ENCODE assay signal across 35 mouse cellular contexts in genomic region chr7:131992226-131992625, GRCm38 (mm10). TPM values are rescaled to one million over a fixed set of nuclear protein-coding genes. Genes with fewer than 3 reads are reported as not detected.
"Had no signal": no experiment of that assay in that cellular context is flagged by ENCODE, and none has a peak within 500 bp of the region (broad histone marks: within the 10 kb centered on the region; RNA-seq: fewer than 3 reads in every experiment).

No protein-coding gene starts in this region.

- H3K9ac ChIP-seq: limb, embryonic 12.5 days; limb, embryonic 13.5 days; limb, embryonic 15.5 days; liver, embryonic 12.5 days; liver, embryonic 13.5 days; liver, embryonic 14.5 days; liver, embryonic 15.5 days; liver, postnatal 0 days; lung, embryonic 14.5 days; lung, embryonic 15.5 days; midbrain, embryonic 12.5 days; midbrain, embryonic 13.5 days; midbrain, embryonic 15.5 days; neural tube, embryonic 12.5 days; neural tube, embryonic 13.5 days had no signal

- H3K4me1 ChIP-seq: limb, embryonic 13.5 days; limb, embryonic 15.5 days; liver, embryonic 12.5 days; liver, embryonic 13.5 days; liver, embryonic 15.5 days; lung, embryonic 15.5 days; megakaryocyte, embryonic 14.5 days; midbrain, embryonic 12.5 days; midbrain, embryonic 13.5 days; midbrain, embryonic 15.5 days; neural tube, embryonic 12.5 days; neural tube, embryonic 13.5 days had no signal

- H3K4me3 ChIP-seq: limb, embryonic 10.5 days; limb, embryonic 12.5 days; limb, embryonic 13.5 days; limb, embryonic 15.5 days; liver, embryonic 12.5 days; liver, embryonic 13.5 days; liver, embryonic 15.5 days; lung, embryonic 15.5 days; megakaryocyte, embryonic 14.5 days; midbrain, embryonic 12.5 days; midbrain, embryonic 13.5 days; midbrain, embryonic 15.5 days; myocyte; neural tube, embryonic 12.5 days; neural tube, embryonic 13.5 days had no signal

- H3K27ac ChIP-seq: limb, embryonic 10.5 days; limb, embryonic 12.5 days; limb, embryonic 13.5 days; limb, embryonic 15.5 days; liver, embryonic 12.5 days; liver, embryonic 13.5 days; liver, embryonic 14.5 days; liver, embryonic 15.5 days; lung, embryonic 15.5 days; macrophage; midbrain, embryonic 12.5 days; midbrain, embryonic 13.5 days; midbrain, embryonic 15.5 days; neural tube, embryonic 12.5 days; neural tube, embryonic 13.5 days had no signal

- H3K27me3 ChIP-seq: limb, embryonic 12.5 days; limb, embryonic 13.5 days; limb, embryonic 15.5 days; liver, embryonic 12.5 days; liver, embryonic 13.5 days; liver, embryonic 15.5 days; lung, embryonic 15.5 days; megakaryocyte, embryonic 14.5 days; midbrain, embryonic 12.5 days; midbrain, embryonic 13.5 days; midbrain, embryonic 15.5 days; neural tube, embryonic 12.5 days; neural tube, embryonic 13.5 days had no signal

- H3K4me2 ChIP-seq: limb, embryonic 12.5 days; limb, embryonic 13.5 days; limb, embryonic 15.5 days; liver, embryonic 11.5 days; liver, embryonic 12.5 days; liver, embryonic 13.5 days; liver, embryonic 15.5 days; lung, embryonic 14.5 days; lung, embryonic 15.5 days; midbrain, embryonic 11.5 days; midbrain, embryonic 12.5 days; midbrain, embryonic 13.5 days; midbrain, embryonic 15.5 days; neural tube, embryonic 12.5 days; neural tube, embryonic 13.5 days had no signal

- H3K9me3 ChIP-seq: limb, embryonic 10.5 days; limb, embryonic 12.5 days; limb, embryonic 13.5 days; limb, embryonic 15.5 days; liver, embryonic 12.5 days; liver, embryonic 15.5 days; lung, embryonic 15.5 days; midbrain, embryonic 13.5 days; midbrain, embryonic 15.5 days; neural tube, embryonic 12.5 days; neural tube, embryonic 13.5 days had no signal

- ATAC-seq: liver, embryonic 12.5 days; liver, postnatal 0 days; lung, postnatal 0 days; midbrain, embryonic 13.5 days; midbrain, embryonic 15.5 days; midbrain, embryonic 16.5 days had no signal

- H3K36me3 ChIP-seq: limb, embryonic 10.5 days; limb, embryonic 12.5 days; limb, embryonic 13.5 days; limb, embryonic 15.5 days; liver, embryonic 12.5 days; liver, embryonic 13.5 days; liver, embryonic 15.5 days; lung, embryonic 15.5 days; midbrain, embryonic 12.5 days; midbrain, embryonic 13.5 days; neural tube, embryonic 12.5 days had no signal

- DNase-seq: left cerebral cortex, postnatal 4 days; liver; liver, embryonic 13.5 days; liver, postnatal 0 days; lung, adult 2 months; lung, embryonic 14.5 days; lung, postnatal 10 days; lung, postnatal 14 days; lung, postnatal 36 days; lung, postnatal 4 days; midbrain, embryonic 14.5 days had no signal

RNA-seq across cellular contexts. Expression of gene Gpr26, which starts 26.0 kb away (rescaled TPM):
- polyA plus RNA-seq: limb, embryonic 10.5 days; limb, embryonic 11.5 days; limb, embryonic 12.5 days; limb, embryonic 13.5 days; limb, embryonic 15.5 days; liver, adult 2 months; liver, embryonic 11.5 days; liver, embryonic 12.5 days; liver, embryonic 13.5 days; liver, embryonic 14.5 days; liver, embryonic 15.5 days; liver, embryonic 16.5 days; liver, postnatal 0 days; lung, adult 2 months; lung, embryonic 14.5 days; lung, embryonic 15.5 days; lung, embryonic 16.5 days; lung, postnatal 0 days; macrophage; myocyte had no signal
